Mouse (Mus musculus) gastrocnemius, adult 2 months (tissue): ENCODE data around the gene Ifit3b. TPM values are rescaled to one million over a fixed set of nuclear protein-coding genes. Genes with fewer than 3 reads are reported as not detected.
"Not testable (repeated sequence)": the region's sequence is repeated elsewhere in the genome, so short reads cannot be mapped to it uniquely, and the experiment has no call there.

Experiments
- DNase-seq: peaks from one replicate; pipeline ENCODE4 v3.0.0; 2022
- H3K27ac ChIP-seq: fragments of 200-600 bp; 2 replicates; pipeline ENCODE4 v1.8.1; 2022; ENCODE audit warnings: mild to moderate bottlenecking
- H3K4me3 ChIP-seq: fragments of 200-600 bp; 2 replicates; pipeline ENCODE4 v1.8.1; 2022; ENCODE audit warnings: mild to moderate bottlenecking, moderate library complexity
- CTCF ChIP-seq: fragments of 200-600 bp; IDR thresholded peaks from 2 replicates; pipeline ENCODE4 v1.8.1; 2022; ENCODE audit warnings: antibody characterized with exemption, mild to moderate bottlenecking, moderate library complexity
- intact Hi-C: fragments of 180-260 bp; cut with DNase I; formaldehyde crosslinking; loops from one replicate; pipeline ENCODE4 v1.15.1; 2025
- total RNA-seq, 2 experiments: library from RNA; stranded (reverse); gene quantifications; 2 replicates each; pipeline ENCODE4 v1.2.3; 2021

The Ifit3b gene
- total RNA-seq, 2 experiments from 2014 or later = 0.56 to 0.95 TPM

DNA sequence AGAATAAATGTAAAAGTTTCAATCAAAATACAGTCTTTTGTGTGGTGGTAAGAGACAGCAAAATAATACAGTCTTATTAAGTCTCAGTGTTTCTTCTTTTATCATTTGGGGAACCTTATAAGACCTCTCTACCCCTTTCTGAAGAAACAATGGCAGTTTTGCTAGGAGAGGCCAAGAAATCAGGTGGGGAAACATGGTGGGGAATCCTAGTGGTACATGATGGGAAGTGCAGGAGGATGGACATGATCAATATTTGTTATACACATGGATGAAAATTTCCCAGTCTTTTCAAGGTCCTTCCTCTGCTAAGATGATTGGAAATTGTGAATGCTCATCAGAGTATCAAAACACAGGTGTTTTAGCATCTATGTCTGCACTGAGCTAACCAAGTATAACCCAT lies 18.8 kb upstream of the Ifit3b start:
- no peak overlapping the region for H3K27ac ChIP-seq
- intact Hi-C loops = loop anchor here (5.0 kb wide), 1 partner anchor 37 kb away; the partner anchor contains the start of gene Ifit2
- no peak overlapping the region for H3K4me3 ChIP-seq
- no peak for DNase-seq
- peak; percentile 17; the same call in 1 of the 2 replicates for TF ChIP-seq CTCF

DNA sequence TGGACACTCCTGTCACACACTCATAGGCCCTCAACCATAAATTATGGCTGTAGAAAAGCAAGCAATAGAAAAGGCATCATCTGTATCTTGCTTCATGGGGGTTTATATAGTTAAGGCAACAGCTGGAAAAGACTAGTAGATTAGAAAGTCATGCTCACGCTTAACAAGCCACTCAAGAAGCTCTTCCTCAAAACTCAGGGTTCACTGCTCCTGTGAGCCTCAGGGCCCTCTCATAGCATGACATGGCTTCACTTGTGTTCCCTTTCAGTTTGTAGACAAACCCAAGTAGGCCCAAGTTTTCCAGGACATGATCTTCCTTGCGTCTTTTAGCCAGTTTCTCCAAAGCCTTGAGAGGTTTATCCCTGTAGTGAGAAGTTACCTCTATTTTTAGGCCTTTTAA lies 14.3 kb upstream of the Ifit3b start:
- DNase-seq = no peak
- intact Hi-C loops = no loop called here
- TF ChIP-seq CTCF = no peak
- H3K4me3 ChIP-seq = no peak overlapping the region
- H3K27ac ChIP-seq = no peak overlapping the region

DNA sequence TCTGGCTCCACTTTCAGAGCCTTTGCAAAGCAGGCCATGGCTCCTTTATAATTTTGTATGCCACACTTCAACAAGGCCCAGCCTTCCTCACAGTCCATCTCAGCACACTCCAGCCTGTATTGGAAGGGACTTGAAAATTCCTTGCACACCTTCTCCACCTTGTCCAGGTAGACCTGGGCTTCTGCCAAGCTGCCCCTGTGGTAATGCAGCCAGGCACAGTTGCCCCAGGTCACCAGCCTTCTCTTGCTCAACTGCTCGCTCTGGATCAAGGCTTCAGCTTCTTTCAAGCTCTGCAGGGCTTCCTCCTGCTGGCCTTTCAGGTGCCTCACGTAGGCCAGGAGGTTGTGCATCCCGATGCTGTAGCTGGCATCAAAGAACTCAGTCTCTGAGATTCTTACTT lies 13.2 kb upstream of the Ifit3b start:
- H3K4me3 ChIP-seq, DNase-seq, H3K27ac ChIP-seq, intact Hi-C loops: not testable (repeated sequence)

DNA sequence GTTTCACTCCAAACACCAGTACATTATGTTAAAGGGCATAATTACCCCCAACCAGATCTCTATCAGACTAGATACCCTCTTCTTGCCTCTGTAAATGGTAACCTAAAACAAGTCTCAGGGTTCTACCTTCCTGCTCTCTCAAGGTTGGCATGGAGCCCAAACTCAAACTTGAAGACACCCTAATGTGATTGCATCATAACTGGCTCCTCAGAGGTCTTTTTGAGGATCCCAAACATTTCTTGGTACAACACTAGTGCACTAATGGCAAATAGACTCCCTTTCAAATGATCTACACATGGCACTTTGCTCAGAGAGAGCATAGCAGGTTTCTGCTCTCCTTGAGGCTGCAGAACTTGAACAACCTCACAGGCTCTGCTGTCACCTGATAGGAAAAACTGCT lies 11.0 kb upstream of the Ifit3b start:
- H3K27ac ChIP-seq = no peak overlapping the region
- H3K4me3 ChIP-seq = no peak overlapping the region
- no peak for TF ChIP-seq CTCF
- intact Hi-C loops = no loop called here
- no peak for DNase-seq

DNA sequence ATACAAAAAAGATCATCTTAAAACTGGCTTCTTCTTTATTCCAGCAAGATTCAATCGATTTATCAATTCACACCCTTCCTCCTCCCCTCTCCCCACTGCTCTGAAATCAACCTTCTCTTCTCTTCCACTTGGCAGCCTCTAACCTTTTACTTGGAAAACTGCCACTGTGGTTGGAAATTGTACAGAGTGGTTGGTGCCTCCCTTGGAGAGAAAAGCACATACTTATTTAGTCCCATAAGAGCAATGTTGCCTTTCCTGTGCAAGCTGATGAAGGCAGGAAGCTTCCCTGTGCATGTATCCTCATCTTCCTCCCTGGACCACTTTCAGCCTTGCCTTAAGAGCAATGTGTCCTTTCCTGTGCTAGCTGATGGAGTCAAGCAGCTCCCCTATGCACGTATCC lies 9.4 kb upstream of the Ifit3b start:
- no peak for TF ChIP-seq CTCF
- Histone ChIP-seq H3K27ac (no peak overlapping the region), H3K4me3 (no peak overlapping the region)
- intact Hi-C loops = no loop called here
- peak; percentile 32 for DNase-seq

DNA sequence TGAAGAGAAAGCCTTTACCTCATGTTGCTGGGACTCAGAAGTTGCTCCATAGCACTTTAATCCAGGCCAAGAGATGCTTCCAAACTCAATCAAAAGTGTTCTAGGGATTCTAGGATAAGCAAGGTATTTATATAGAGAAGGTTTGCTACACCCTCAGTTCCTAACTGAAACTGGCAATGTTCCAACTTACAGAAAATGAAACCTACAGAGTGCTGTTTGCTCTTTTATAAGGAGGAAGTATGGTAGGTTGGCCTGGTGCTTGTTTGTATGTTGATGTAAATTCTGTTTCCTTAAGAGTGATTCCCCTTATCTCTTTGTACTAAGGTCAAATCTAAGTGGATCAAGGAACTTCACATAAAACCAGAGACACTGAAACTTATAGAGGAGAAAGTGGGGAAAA lies 8.5 kb upstream of the Ifit3b start:
- H3K27ac ChIP-seq, intact Hi-C loops, H3K4me3 ChIP-seq, DNase-seq: not testable (repeated sequence)

DNA sequence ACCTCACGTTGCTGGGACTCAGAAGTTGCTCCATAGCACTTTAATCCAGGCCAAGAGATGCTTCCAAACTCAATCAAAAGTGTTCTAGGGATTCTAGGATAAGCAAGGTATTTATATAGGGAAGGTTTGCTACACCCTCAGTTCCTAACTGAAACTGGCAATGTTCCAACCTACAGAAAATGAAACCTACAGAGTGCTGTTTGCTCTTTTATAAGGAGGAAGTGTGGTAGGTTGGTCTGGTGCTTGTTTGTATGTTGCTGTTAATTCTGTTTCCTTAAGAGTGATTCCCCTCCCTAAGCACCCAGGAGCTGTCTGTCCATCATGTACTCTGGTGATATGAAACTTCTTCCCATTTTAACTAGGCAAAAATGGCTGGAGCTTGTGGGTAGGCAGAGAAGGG lies 5.9 kb upstream of the Ifit3b start, which contains the start of gene Ifit1bl1:
TSS of gene Ifit1bl1 (minus strand) at position 69 of the 400 bp plus-strand sequence.
- intact Hi-C loops, DNase-seq, H3K4me3 ChIP-seq, H3K27ac ChIP-seq: not testable (repeated sequence)

DNA sequence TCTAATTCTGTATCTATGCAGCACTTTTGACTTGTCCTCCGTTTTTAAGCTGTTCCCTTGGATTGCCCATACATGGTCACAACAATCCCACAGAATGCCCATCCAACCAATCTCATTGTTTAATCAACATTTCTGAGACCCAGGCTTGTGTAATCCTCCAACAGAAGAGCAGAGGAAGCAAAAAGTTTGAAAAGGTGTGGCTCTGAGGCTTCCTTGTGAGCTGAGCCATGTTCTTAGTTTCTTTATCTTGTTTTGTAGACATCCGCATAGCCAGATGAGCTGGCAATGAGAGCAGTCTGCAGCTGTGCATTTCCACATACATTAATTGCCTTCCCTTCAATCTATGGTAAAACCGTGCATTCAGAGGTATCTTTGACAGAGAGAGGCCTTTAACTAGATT lies 2.3 kb upstream of the Ifit3b start:
- Histone ChIP-seq H3K4me3 (no peak overlapping the region), H3K27ac (no peak overlapping the region)
- intact Hi-C loops = no loop called here
- no peak for TF ChIP-seq CTCF
- no peak for DNase-seq

DNA sequence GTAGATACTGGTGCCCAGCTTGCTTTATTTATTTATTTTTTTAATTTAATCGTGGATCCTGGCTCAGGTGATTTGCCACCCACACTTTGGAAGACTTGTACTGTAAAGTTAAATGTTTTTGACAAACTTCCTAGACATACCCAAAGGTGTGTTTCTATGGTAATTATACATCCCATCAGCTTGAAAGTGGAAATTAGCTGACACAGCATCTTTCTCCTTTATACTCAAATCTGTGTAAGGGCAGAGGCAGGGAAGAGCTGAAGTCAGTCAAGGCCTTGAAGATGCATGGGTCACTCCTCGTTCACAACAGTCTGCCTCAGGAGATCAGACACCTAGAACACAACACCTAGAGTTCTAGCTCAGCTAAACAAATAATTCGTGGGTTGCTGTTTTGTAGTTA lies 2.3 kb downstream of the Ifit3b start:
- H3K27ac ChIP-seq = not testable (repeated sequence)

DNA sequence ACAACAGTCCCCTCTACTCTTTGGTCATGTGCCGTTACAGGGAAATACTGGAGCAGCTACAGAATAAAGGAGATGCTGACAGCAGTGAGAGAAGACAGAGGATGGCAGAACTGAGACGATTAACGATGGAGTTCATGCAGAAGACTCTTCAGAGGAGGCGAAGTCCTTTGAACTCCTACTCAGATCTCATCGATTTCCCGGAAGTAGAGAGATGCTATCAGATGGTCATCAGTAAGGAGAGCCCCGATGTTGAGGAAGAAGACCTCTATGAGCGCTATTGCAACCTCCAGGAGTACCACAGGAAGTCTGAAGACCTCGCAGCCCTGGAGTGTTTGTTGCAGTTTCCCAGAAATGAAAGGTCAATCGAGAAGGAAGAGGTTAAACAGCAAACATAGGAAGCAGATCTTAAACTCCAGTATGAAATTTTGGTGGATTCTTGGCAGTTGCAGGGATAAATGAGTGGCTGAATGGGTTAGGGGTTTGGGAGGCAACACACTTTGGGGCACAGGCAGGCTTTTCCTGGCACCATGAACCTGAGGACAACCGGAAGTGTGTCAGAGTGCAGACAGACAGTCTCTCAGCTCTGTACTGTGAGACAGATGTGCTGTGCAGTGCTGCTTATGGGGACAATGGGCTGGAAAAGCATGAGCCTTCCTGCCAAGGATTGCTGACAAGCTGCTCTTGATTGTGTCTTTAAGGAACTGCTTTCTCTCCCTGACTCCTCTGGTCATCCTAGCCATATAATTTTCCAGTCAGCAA lies 4.7 kb downstream of the Ifit3b start:
- DNase-seq, intact Hi-C loops, H3K4me3 ChIP-seq, H3K27ac ChIP-seq: not testable (repeated sequence)

More for the DNA sequence above, 2.3 kb downstream of the Ifit3b start:
- intact Hi-C loops, DNase-seq, H3K4me3 ChIP-seq: not testable (repeated sequence)

DNA sequence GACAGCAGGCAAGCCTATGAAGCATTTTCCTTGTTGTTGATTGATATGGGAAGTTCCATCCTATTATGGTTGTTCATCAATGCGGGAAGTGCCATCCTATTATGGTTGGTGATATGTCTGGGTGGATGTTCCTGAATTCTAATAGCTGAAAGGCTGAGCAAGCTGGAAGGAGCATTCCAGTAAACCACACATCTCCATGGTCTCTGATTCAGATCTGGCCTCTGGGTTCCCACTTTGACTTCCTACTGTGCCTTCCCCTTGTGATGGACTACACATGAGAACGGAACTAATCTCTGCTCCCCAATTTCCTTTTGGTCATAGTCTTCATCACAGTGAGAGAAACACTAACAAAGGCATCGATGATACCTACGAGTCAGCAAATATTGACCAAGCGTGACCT lies 13.1 kb downstream of the Ifit3b start:
- intact Hi-C loops = no loop called here
- Histone ChIP-seq H3K4me3 (no peak overlapping the region), H3K27ac (no peak overlapping the region)
- no peak for DNase-seq
- no peak for TF ChIP-seq CTCF

DNA sequence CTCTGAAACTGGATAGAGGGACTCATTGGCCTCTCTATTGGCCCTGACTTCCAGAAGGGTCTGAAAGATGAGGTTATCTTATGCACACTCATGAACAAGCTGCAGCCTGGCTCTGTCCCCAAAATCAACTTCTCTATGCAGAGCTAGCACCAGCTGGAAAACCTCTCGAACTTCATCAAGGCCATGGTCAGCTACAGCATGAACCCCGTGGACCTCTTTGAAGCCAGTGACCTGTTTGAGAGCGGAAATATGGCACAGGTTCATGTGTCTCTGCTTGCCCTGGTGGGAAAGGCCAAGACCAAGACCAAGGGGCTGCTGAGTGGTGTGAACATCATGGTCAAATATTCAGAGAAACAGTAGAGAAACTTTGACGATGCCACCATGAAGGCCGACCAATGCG lies 16.0 kb downstream of the Ifit3b start:
- no peak overlapping the region for H3K27ac ChIP-seq
- no peak for TF ChIP-seq CTCF
- intact Hi-C loops = no loop called here
- no peak for DNase-seq
- H3K4me3 ChIP-seq = no peak overlapping the region

DNA sequence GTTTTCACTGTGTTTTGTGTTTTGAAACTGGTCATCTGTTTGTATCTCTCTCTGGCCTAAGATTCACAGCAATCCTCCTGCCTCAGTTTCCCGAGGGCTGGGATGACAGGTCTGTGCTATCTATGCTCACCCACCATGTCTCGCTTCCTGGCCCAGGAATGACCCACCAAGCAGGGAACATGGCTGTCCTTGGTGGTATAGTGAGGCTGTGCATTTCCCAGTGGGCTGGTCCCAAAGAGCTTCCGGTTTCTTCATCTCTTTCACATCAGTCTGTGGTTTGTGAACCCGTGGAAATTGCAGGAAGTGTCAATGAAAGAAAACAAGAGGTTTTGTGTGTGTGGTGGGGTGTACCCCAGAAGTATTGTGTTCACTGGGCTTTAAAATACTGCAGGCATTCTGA lies 16.9 kb downstream of the Ifit3b start:
- H3K27ac ChIP-seq = no peak overlapping the region
- TF ChIP-seq CTCF = no peak
- H3K4me3 ChIP-seq = no peak overlapping the region
- intact Hi-C loops = no loop called here
- no peak for DNase-seq

DNA sequence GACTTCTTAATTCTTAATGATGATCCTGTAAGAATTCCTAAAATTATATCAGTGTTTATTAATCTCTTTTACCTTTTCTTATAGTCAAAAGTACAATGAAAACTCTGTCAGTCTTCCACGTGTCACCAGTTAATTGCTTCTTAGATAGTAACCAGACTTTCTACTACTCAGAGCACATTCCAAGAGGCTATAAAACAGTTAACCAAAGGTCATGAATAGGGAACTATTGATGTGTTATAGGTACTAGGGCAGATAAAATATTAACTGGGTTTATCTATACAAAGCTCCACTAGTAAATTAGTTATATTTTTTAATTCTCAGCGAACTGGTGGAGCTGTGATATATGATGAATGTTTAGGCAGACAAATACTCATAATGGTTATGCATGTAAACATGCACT lies 19.7 kb downstream of the Ifit3b start:
- intact Hi-C loops = no loop called here
- DNase-seq = no peak
- no peak for TF ChIP-seq CTCF
- Histone ChIP-seq H3K4me3 (no peak overlapping the region), H3K27ac (no peak overlapping the region)
